Comparison of ENCODE assay signal across 19 mouse cellular contexts in genomic region chr14:59730043-59730390, GRCm38 (mm10).
A peak's percentile ranks its signal among the peaks of the same experiment; 100 is the strongest.
DNase-seq lines count a peak whose midpoint lies in the region; ATAC-seq lines count a peak whose summit lies in the region.
"Had no signal": no experiment of that assay in that cellular context is flagged by ENCODE, and none has a peak within 500 bp of the region (broad histone marks: within the 10 kb centered on the region; RNA-seq: fewer than 3 reads in every experiment).

No protein-coding gene starts in this region.

- no peak overlapping the region for H3K4me3 ChIP-seq in forebrain, embryonic 10.5 days
- no peak overlapping the region for H3K4me3 ChIP-seq in forebrain, embryonic 14.5 days (ENCODE audit: low read depth, low read length)
- no peak overlapping the region for H3K4me3 ChIP-seq in lung, embryonic 15.5 days
- no peak overlapping the region for H3K4me3 ChIP-seq in intestine, embryonic 16.5 days (ENCODE audit: low read length)
- H3K4me3 ChIP-seq: embryonic facial prominence, embryonic 13.5 days; forebrain, embryonic 13.5 days; heart, embryonic 13.5 days had no signal

- no peak for ATAC-seq in forebrain, embryonic 14.5 days
- ATAC-seq in lung, embryonic 15.5 days (ENCODE audit: borderline replicate concordance, extremely low read depth, low FRiP score, low TSS enrichment), result peak; percentile 71; the same call in 1 of the 2 replicates
- peak; percentile 44; the same call in 1 of the 2 replicates for ATAC-seq in intestine, embryonic 16.5 days
- ATAC-seq: CD4-positive, CD25-positive, alpha-beta regulatory T cell, adult 4 months; forebrain, embryonic 13.5 days had no signal

- H3K4me1 ChIP-seq in forebrain, embryonic 10.5 days, result peaks cover 33% of the 10 kb centered on the region
- H3K4me1 ChIP-seq in forebrain, embryonic 14.5 days (ENCODE audit: control insufficient read depth, insufficient read depth, low read length), result no peaks in the 10 kb centered on the region; the same call in 1 of the 2 replicates
- H3K4me1 ChIP-seq in lung, embryonic 15.5 days, result peaks cover 21% of the 10 kb centered on the region
- peaks cover 14% of the 10 kb centered on the region for H3K4me1 ChIP-seq in intestine, embryonic 16.5 days (ENCODE audit: control insufficient read depth, insufficient read depth, low read length)
- H3K4me1 ChIP-seq: embryonic facial prominence, embryonic 13.5 days had no signal

- 61% methylated on average over 3 of the region's 3 CpGs for WGBS in forebrain, embryonic 10.5 days
- WGBS in forebrain, embryonic 14.5 days, result 64% methylated on average over 3 of the region's 3 CpGs
- 45% methylated on average over 3 of the region's 3 CpGs for WGBS in lung, embryonic 15.5 days
- WGBS in intestine, embryonic 16.5 days, result 40% methylated on average over 3 of the region's 3 CpGs

- H3K4me2 ChIP-seq in forebrain, embryonic 14.5 days (ENCODE audit: low read length), result no peak overlapping the region
- H3K4me2 ChIP-seq in lung, embryonic 15.5 days, result no peak overlapping the region
- H3K4me2 ChIP-seq in intestine, embryonic 16.5 days (ENCODE audit: low read depth, low read length), result no peak overlapping the region
- H3K4me2 ChIP-seq: embryonic facial prominence, embryonic 13.5 days; forebrain, embryonic 13.5 days; heart, embryonic 13.5 days had no signal

- DNase-seq in forebrain, embryonic 10.5 days (ENCODE audit: extremely low spot score, low spot score), result no peak
- no peak for DNase-seq in forebrain, embryonic 14.5 days (ENCODE audit: low spot score)
- DNase-seq in lung, adult 18-20 months, result no peak
- DNase-seq in ES-CJ7 (ENCODE audit: low read depth, low spot score), result peak; percentile 17
- no peak for DNase-seq in frontal cortex, postnatal 25 days (ENCODE audit: low spot score in 2 of 2)
- DNase-seq: adrenal gland, adult 2 months; adrenal gland, postnatal 25 days; B cell, adult 2 months; cerebellum, adult 18-20 months; cerebellum, adult 9-11 months; cerebellum, postnatal 36 days; gastrocnemius, postnatal 36 days; heart, postnatal 36 days had no signal

- peaks cover 76% of the 10 kb centered on the region for H3K27me3 ChIP-seq in forebrain, embryonic 10.5 days (ENCODE audit: poor library complexity, severe bottlenecking)
- no peaks in the 10 kb centered on the region for H3K27me3 ChIP-seq in forebrain, embryonic 14.5 days (replicated peaks; ENCODE audit: control insufficient read depth, insufficient read depth, low read length)
- no peaks in the 10 kb centered on the region for H3K27me3 ChIP-seq in lung, embryonic 15.5 days
- no peaks in the 10 kb centered on the region for H3K27me3 ChIP-seq in intestine, embryonic 16.5 days (replicated peaks; ENCODE audit: control insufficient read depth, insufficient read depth, low read length)
- H3K27me3 ChIP-seq: embryonic facial prominence, embryonic 13.5 days; heart, embryonic 13.5 days had no signal

- peak overlapping the region; percentile 16; the same call in 1 of the 2 replicates for H3K27ac ChIP-seq in forebrain, embryonic 10.5 days
- no peak overlapping the region for H3K27ac ChIP-seq in forebrain, embryonic 14.5 days (ENCODE audit: low read depth, low read length)
- peak overlapping the region; percentile 64 for H3K27ac ChIP-seq in lung, embryonic 15.5 days
- peak overlapping the region; percentile 63 for H3K27ac ChIP-seq in intestine, embryonic 16.5 days (ENCODE audit: low read length)
- H3K27ac ChIP-seq: embryonic facial prominence, embryonic 13.5 days; forebrain, embryonic 13.5 days; heart, embryonic 13.5 days had no signal

- no peak overlapping the region for H3K9ac ChIP-seq in forebrain, embryonic 14.5 days (ENCODE audit: low read length)
- H3K9ac ChIP-seq in lung, embryonic 15.5 days, result no peak overlapping the region
- H3K9ac ChIP-seq in intestine, embryonic 16.5 days (ENCODE audit: low read depth, low read length), result no peak overlapping the region
- H3K9ac ChIP-seq: embryonic facial prominence, embryonic 13.5 days; forebrain, embryonic 13.5 days; heart, embryonic 13.5 days had no signal

- H3K36me3 ChIP-seq in forebrain, embryonic 10.5 days (replicated peaks), result no peaks in the 10 kb centered on the region
- no peaks in the 10 kb centered on the region for H3K36me3 ChIP-seq in forebrain, embryonic 14.5 days (ENCODE audit: control insufficient read depth, insufficient read depth, low read length)
- H3K36me3 ChIP-seq in lung, embryonic 15.5 days, result no peaks in the 10 kb centered on the region
- no peaks in the 10 kb centered on the region for H3K36me3 ChIP-seq in intestine, embryonic 16.5 days (ENCODE audit: control insufficient read depth, insufficient read depth, low read length)
- H3K36me3 ChIP-seq: embryonic facial prominence, embryonic 13.5 days; heart, embryonic 13.5 days had no signal

- H3K9me3 ChIP-seq in forebrain, embryonic 10.5 days, result no peaks in the 10 kb centered on the region
- H3K9me3 ChIP-seq in forebrain, embryonic 14.5 days (replicated peaks; ENCODE audit: control insufficient read depth, low read length), result no peaks in the 10 kb centered on the region
- no peaks in the 10 kb centered on the region for H3K9me3 ChIP-seq in lung, embryonic 15.5 days
- no peaks in the 10 kb centered on the region for H3K9me3 ChIP-seq in intestine, embryonic 16.5 days (ENCODE audit: control insufficient read depth, low read length)
- H3K9me3 ChIP-seq: embryonic facial prominence, embryonic 13.5 days; forebrain, embryonic 13.5 days; heart, embryonic 13.5 days had no signal
